Mouse (Mus musculus): ENCODE results near the gene Speer1. TPM values are rescaled to one million over a fixed set of nuclear protein-coding genes. Genes with fewer than 3 reads are reported as not detected.
"Not testable (repeated sequence)": the region's sequence is repeated elsewhere in the genome, so short reads cannot be mapped to it uniquely, and the experiment has no call there.

Speer1 gene
- not detected in 2 replicates for polyA plus RNA-seq (2015; fragmentation: Nextera tagmentation; extraction: Ambion mirVana)

- WGBS: 70% methylated on average over 1 of the region's 4 CpGs
- H3K9ac ChIP-seq; H3K36me3 ChIP-seq; H3K27me3 ChIP-seq; ATAC-seq (ENCODE audit: insufficient number of reproducible peaks, low FRiP score, low TSS enrichment, low read depth); H3K27ac ChIP-seq (replicated peaks); H3K4me2 ChIP-seq (replicated peaks); H3K4me1 ChIP-seq; H3K9me3 ChIP-seq (replicated peaks); H3K4me3 ChIP-seq (replicated peaks): not testable (repeated sequence)
These were observed at the start of gene Speer1 for GRCm38 (mm10) chr5:11341216-11341615. Speer1 (plus strand) TSS chr5:11341516.

Other genes starting within 250 kb of the Speer1 start
- gene Gm8879, start 213.9 kb upstream of the Speer1 start, polyA plus RNA-seq (2015; fragmentation: Nextera tagmentation; extraction: Ambion mirVana): not detected in 2 replicates
- gene Gm5861, start 158.4 kb upstream of the Speer1 start, polyA plus RNA-seq (2015; fragmentation: Nextera tagmentation; extraction: Ambion mirVana): not detected in 2 replicates
- not detected in 2 replicates for gene Gm8890, start 85.5 kb upstream of the Speer1 start, polyA plus RNA-seq (2015; fragmentation: Nextera tagmentation; extraction: Ambion mirVana)
- gene Gm8897, start 74.9 kb downstream of the Speer1 start, polyA plus RNA-seq (2015; fragmentation: Nextera tagmentation; extraction: Ambion mirVana): not detected in 2 replicates
- gene Gm8906, start 161.2 kb downstream of the Speer1 start, polyA plus RNA-seq (2015; fragmentation: Nextera tagmentation; extraction: Ambion mirVana): not detected in 2 replicates

Data from embryonic facial prominence, embryonic 15.5 days (tissue).